Mouse (Mus musculus) midbrain, postnatal 0 days (tissue): ENCODE data around the gene Thsd7b. TPM values are rescaled to one million over a fixed set of nuclear protein-coding genes. Genes with fewer than 3 reads are reported as not detected.
A peak's percentile ranks its signal among the peaks of the same experiment; 100 is the strongest.
"Not testable (repeated sequence)": the region's sequence is repeated elsewhere in the genome, so short reads cannot be mapped to it uniquely, and the experiment has no call there.

Experiments
- ATAC-seq: fragments of 200-750 bp; cut with Nextera tagmentation; 2 replicates; pipeline ENCODE4 v1.8.0; 2017; ENCODE audit warnings: moderate number of reproducible peaks, mild to moderate bottlenecking, moderate TSS enrichment, moderate library complexity; ENCODE audit not compliant: low FRiP score
- DNase-seq: peaks from one replicate; pipeline ENCODE4 v3.0.0-alpha.2; 2015; ENCODE audit warnings: low spot score
- H3K27ac ChIP-seq: fragments of 300-500 bp; sonication (generic); 2 replicates; pipeline ENCODE4 v1.5.1; 2014; ENCODE audit warnings: low read depth, mild to moderate bottlenecking, low read length, mixed read lengths
- H3K27me3 ChIP-seq: fragments of 300-500 bp; sonication (generic); 2 replicates; pipeline ENCODE4 v1.6.1; 2014; ENCODE audit warnings: low read length, control low read depth, mixed read lengths; ENCODE audit not compliant: insufficient read depth
- H3K36me3 ChIP-seq: fragments of 300-500 bp; sonication (generic); 2 replicates; pipeline ENCODE4 v1.6.1; 2014; ENCODE audit warnings: low read length, control low read depth, mixed read lengths; ENCODE audit not compliant: insufficient read depth
- H3K4me1 ChIP-seq: fragments of 300-500 bp; sonication (generic); 2 replicates; pipeline ENCODE4 v1.6.1; 2014; ENCODE audit warnings: mild to moderate bottlenecking, control low read depth, antibody characterized with exemption, low read length, mixed read lengths; ENCODE audit not compliant: insufficient read depth
- H3K4me2 ChIP-seq: fragments of 300-500 bp; sonication (generic); 2 replicates; pipeline ENCODE4 v1.6.1; 2014; ENCODE audit warnings: low read depth, mild to moderate bottlenecking, low read length, mixed read lengths; ENCODE audit not compliant: poor library complexity, severe bottlenecking
- H3K4me3 ChIP-seq: fragments of 300-500 bp; sonication (generic); 2 replicates; pipeline ENCODE4 v1.5.1; 2014; ENCODE audit warnings: low read depth, mild to moderate bottlenecking, low read length, moderate library complexity
- H3K9ac ChIP-seq: fragments of 300-500 bp; sonication (generic); replicated peaks from 2 replicates; pipeline ENCODE4 v1.6.1; 2014; ENCODE audit warnings: mild to moderate bottlenecking, low read length, moderate library complexity, mixed read lengths; ENCODE audit not compliant: poor library complexity, severe bottlenecking
- H3K9me3 ChIP-seq: fragments of 300-500 bp; sonication (generic); 2 replicates; pipeline ENCODE4 v1.6.1; 2016; ENCODE audit warnings: low read length, control low read depth
- CTCF ChIP-seq: IDR thresholded peaks from 2 replicates; pipeline ENCODE4 v1.5.1; 2016; ENCODE audit warnings: antibody characterized with exemption, mild to moderate bottlenecking
- WGBS: fragments of 180-500 bp; shearing (Covaris S2); extraction: QIAGEN DNeasy Blood & Tissue Kit; methylation state at CpG from one replicate; pipeline ENCODE4 v1.1.7; 2014; 5-methylcytosine and 5-hydroxymethylcytosine counted together
- polyA plus RNA-seq: library from polyadenylated mRNA; unstranded; fragments of >200 nt; fragmentation: Nextera tagmentation; extraction: Ambion mirVana; gene quantifications from 2 replicates; pipeline ENCODE4 v1.2.1, GENCODE M21; 2015
- total RNA-seq: library from RNA; depleted of rRNA; stranded (reverse); fragments of >200 nt; gene quantifications from 2 replicates; pipeline ENCODE4 v1.2.3, GENCODE M21; 2014

Gene Thsd7b
- total and polyA plus RNA-seq, 2 experiments from 2014 or later = 11.6 to 20.8 TPM

GRCm38 (mm10) chr1:129608395-129608794, 335.3 kb downstream of the Thsd7b start:
- 82% methylated on average over 3 of the region's 3 CpGs for WGBS
- DNase-seq (no peak), ATAC-seq (no peak)
- Histone ChIP-seq H3K9ac (no peak overlapping the region), H3K36me3 (no peaks in the 10 kb centered on the region), H3K4me2 (no peak overlapping the region), H3K27ac (no peak overlapping the region), H3K4me3 (no peak overlapping the region), H3K9me3 (no peaks in the 10 kb centered on the region), H3K27me3 (no peaks in the 10 kb centered on the region), H3K4me1 (no peaks in the 10 kb centered on the region)
- no peak for TF ChIP-seq CTCF

GRCm38 (mm10) chr1:129616080-129616479, 343.0 kb downstream of the Thsd7b start:
- H3K36me3 ChIP-seq = no peaks in the 10 kb centered on the region
- H3K9ac ChIP-seq = no peak overlapping the region
- DNase-seq = no peak
- ATAC-seq = no peak
- H3K4me3 ChIP-seq = no peak overlapping the region
- H3K4me2 ChIP-seq = no peak overlapping the region
- no peaks in the 10 kb centered on the region for H3K27me3 ChIP-seq
- no peak for TF ChIP-seq CTCF
- H3K27ac ChIP-seq = no peak overlapping the region
- WGBS = 77% methylated on average over 1 of the region's 1 CpGs
- no peaks in the 10 kb centered on the region for H3K9me3 ChIP-seq
- H3K4me1 ChIP-seq = no peaks in the 10 kb centered on the region

- Histone ChIP-seq H3K27me3 (no peaks in the 10 kb centered on the region), H3K4me2 (no peak overlapping the region), H3K9ac (no peak overlapping the region), H3K4me3 (no peak overlapping the region), H3K36me3 (no peaks in the 10 kb centered on the region), H3K4me1 (no peaks in the 10 kb centered on the region), H3K27ac (no peak overlapping the region), H3K9me3 (no peaks in the 10 kb centered on the region)
- no peak for TF ChIP-seq CTCF
- DNase-seq (no peak), ATAC-seq (no peak)
- WGBS = 42% methylated on average over 7 of the region's 7 CpGs
Observed at GRCm38 (mm10) chr1:129619440-129620301, 346.6 kb downstream of the Thsd7b start.

GRCm38 (mm10) chr1:129624519-129624918, 351.4 kb downstream of the Thsd7b start:
- Histone ChIP-seq H3K9me3 (no peaks in the 10 kb centered on the region), H3K27me3 (no peaks in the 10 kb centered on the region), H3K36me3 (no peaks in the 10 kb centered on the region), H3K9ac (no peak overlapping the region), H3K27ac (no peak overlapping the region), H3K4me3 (no peak overlapping the region), H3K4me2 (no peak overlapping the region), H3K4me1 (no peaks in the 10 kb centered on the region)
- DNase-seq (no peak), ATAC-seq (no peak)
- no peak for TF ChIP-seq CTCF
- 77% methylated on average over 6 of the region's 6 CpGs for WGBS

GRCm38 (mm10) chr1:129635146-129635545, 362.0 kb downstream of the Thsd7b start:
- no peak for ATAC-seq
- WGBS = 65% methylated on average over 4 of the region's 4 CpGs
- no peak overlapping the region for H3K4me2 ChIP-seq

GRCm38 (mm10) chr1:129644252-129644861, 371.3 kb downstream of the Thsd7b start:
- TF ChIP-seq CTCF = no peak
- no peak overlapping the region for H3K4me2 ChIP-seq
- H3K36me3 ChIP-seq = no peaks in the 10 kb centered on the region
- WGBS = 66% methylated on average over 8 of the region's 8 CpGs
- H3K9me3 ChIP-seq = no peaks in the 10 kb centered on the region
- ATAC-seq (no peak), DNase-seq (peak; percentile 40)
- no peaks in the 10 kb centered on the region for H3K4me1 ChIP-seq
- no peak overlapping the region for H3K27ac ChIP-seq
- H3K4me3 ChIP-seq = no peak overlapping the region
- H3K27me3 ChIP-seq = no peaks in the 10 kb centered on the region
- H3K9ac ChIP-seq = no peak overlapping the region

More at GRCm38 (mm10) chr1:129635146-129635545, 362.0 kb downstream of the Thsd7b start:
- TF ChIP-seq CTCF = no peak
- no peaks in the 10 kb centered on the region for H3K36me3 ChIP-seq
- H3K4me1 ChIP-seq = no peaks in the 10 kb centered on the region
- H3K27ac ChIP-seq = no peak overlapping the region
- no peak overlapping the region for H3K9ac ChIP-seq
- no peaks in the 10 kb centered on the region for H3K27me3 ChIP-seq
- no peak overlapping the region for H3K4me3 ChIP-seq
- H3K9me3 ChIP-seq = no peaks in the 10 kb centered on the region
- DNase-seq = no peak

GRCm38 (mm10) chr1:129651448-129651847, 378.3 kb downstream of the Thsd7b start:
- not testable (repeated sequence) for H3K27ac ChIP-seq, H3K9ac ChIP-seq, H3K4me2 ChIP-seq, H3K4me3 ChIP-seq, DNase-seq, H3K4me1 ChIP-seq, H3K36me3 ChIP-seq, ATAC-seq, H3K9me3 ChIP-seq, H3K27me3 ChIP-seq
- 92% methylated on average over 6 of the region's 6 CpGs for WGBS
